Mouse (Mus musculus) gastrocnemius, postnatal 10 days (tissue): ENCODE results near the gene Med13l. TPM values are rescaled to one million over a fixed set of nuclear protein-coding genes. Genes with fewer than 3 reads are reported as not detected.

Experiments
- DNase-seq: peaks from one replicate; pipeline ENCODE4 v3.0.0; 2021; ENCODE audit warnings: mixed read lengths
- total RNA-seq, 2 experiments: library from RNA; stranded (reverse); gene quantifications; 2 replicates each; pipeline ENCODE4 v1.2.3; 2021

The Med13l gene
- total RNA-seq, 2 experiments from 2014 or later, result 27.0 to 27.1 TPM

- DNase-seq, result no peak
Measured at GRCm38 (mm10) chr5:118801592-118801991, 241.1 kb downstream of the Med13l start.

GRCm38 (mm10) chr5:118802036-118802435, 241.6 kb downstream of the Med13l start:
- DNase-seq, result no peak

GRCm38 (mm10) chr5:118808946-118809345, 248.5 kb downstream of the Med13l start:
- DNase-seq, result no peak

GRCm38 (mm10) chr5:118809588-118809987, 249.1 kb downstream of the Med13l start:
- DNase-seq, result no peak

GRCm38 (mm10) chr5:118811690-118812089, 251.2 kb downstream of the Med13l start:
- no peak for DNase-seq

GRCm38 (mm10) chr5:118812421-118812820, 251.9 kb downstream of the Med13l start:
- peak; percentile 57 for DNase-seq

GRCm38 (mm10) chr5:118812947-118813401, 252.5 kb downstream of the Med13l start:
- DNase-seq, result peak; percentile 30

- DNase-seq, result peak; percentile 65
Measured at GRCm38 (mm10) chr5:118814052-118814451, 253.6 kb downstream of the Med13l start.
